Mouse (Mus musculus): ENCODE measurements around the gene Ahnak. TPM values are rescaled to one million over a fixed set of nuclear protein-coding genes. Genes with fewer than 3 reads are reported as not detected.
"Not testable (repeated sequence)": the region's sequence is repeated elsewhere in the genome, so short reads cannot be mapped to it uniquely, and the experiment has no call there.

Gene Ahnak
- polyA plus RNA-seq, 1 experiment from 2014 or later, result 7.1 TPM

GRCm38 (mm10) chr19:9119655-9120425, 130.8 kb downstream of the Ahnak start:
- H3K36me3 ChIP-seq (ENCODE audit: control insufficient read depth, insufficient read depth, low read length), result no peaks in the 10 kb centered on the region
- H3K9me3 ChIP-seq (ENCODE audit: control insufficient read depth, low read length), result no peaks in the 10 kb centered on the region
- no peak for DNase-seq (ENCODE audit: low spot score)
- ATAC-seq (replicated peaks; ENCODE audit: low FRiP score), result no peak
- 91% methylated on average over 3 of the region's 3 CpGs for whole genome bisulfite sequencing
- H3K27ac ChIP-seq (ENCODE audit: low read depth, low read length), result no peak overlapping the region
- H3K4me3 ChIP-seq (ENCODE audit: low read depth, low read length), result no peak overlapping the region
- H3K4me2 ChIP-seq (ENCODE audit: low read depth, low read length, severe bottlenecking), result no peak overlapping the region
- H3K4me1 ChIP-seq (replicated peaks; ENCODE audit: control insufficient read depth, insufficient read depth, low read length), result no peaks in the 10 kb centered on the region
- no peaks in the 10 kb centered on the region for H3K27me3 ChIP-seq (ENCODE audit: control insufficient read depth, insufficient read depth, low read length)
- no peak overlapping the region for H3K9ac ChIP-seq (ENCODE audit: low read length)

DNA sequence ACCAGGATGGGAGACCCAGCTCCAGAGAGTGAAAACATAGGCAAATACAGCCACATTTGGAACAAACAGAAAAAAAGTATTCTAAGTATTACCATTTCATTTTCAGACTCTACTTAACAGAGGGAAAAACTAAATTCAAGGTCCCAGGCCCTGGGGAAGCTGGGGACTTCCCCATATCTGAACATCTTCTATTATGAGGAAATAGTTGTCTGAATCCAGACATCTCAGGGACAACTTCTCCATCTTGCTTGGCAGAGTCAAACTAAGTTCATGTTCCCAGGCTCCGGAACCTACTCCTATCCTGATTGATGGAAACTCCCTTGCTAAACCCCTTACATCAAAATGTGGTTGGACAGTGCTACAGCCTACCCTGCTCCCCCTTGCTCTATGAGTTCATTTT, 133.3 kb downstream of the Ahnak start:
- Histone ChIP-seq H3K4me2 (ENCODE audit: low read depth, low read length, severe bottlenecking) (no peak overlapping the region), H3K9ac (ENCODE audit: low read length) (no peak overlapping the region), H3K9me3 (ENCODE audit: control insufficient read depth, low read length) (no peaks in the 10 kb centered on the region), H3K4me3 (ENCODE audit: low read depth, low read length) (no peak overlapping the region), H3K36me3 (ENCODE audit: control insufficient read depth, insufficient read depth, low read length) (no peaks in the 10 kb centered on the region), H3K4me1 (replicated peaks; ENCODE audit: control insufficient read depth, insufficient read depth, low read length) (no peaks in the 10 kb centered on the region), H3K27ac (ENCODE audit: low read depth, low read length) (no peak overlapping the region), H3K27me3 (ENCODE audit: control insufficient read depth, insufficient read depth, low read length) (no peaks in the 10 kb centered on the region)
- DNase-seq (ENCODE audit: low spot score), result no peak
- 100% methylated on average over 1 of the region's 1 CpGs for WGBS
- ATAC-seq (replicated peaks; ENCODE audit: low FRiP score), result no peak

GRCm38 (mm10) chr19:9123986-9124385, 134.9 kb downstream of the Ahnak start:
- not testable (repeated sequence) for H3K27me3 ChIP-seq (ENCODE audit: control insufficient read depth, insufficient read depth, low read length); ATAC-seq (replicated peaks; ENCODE audit: low FRiP score); H3K36me3 ChIP-seq (ENCODE audit: control insufficient read depth, insufficient read depth, low read length); H3K27ac ChIP-seq (ENCODE audit: low read depth, low read length); H3K4me3 ChIP-seq (ENCODE audit: low read depth, low read length); H3K4me2 ChIP-seq (ENCODE audit: low read depth, low read length, severe bottlenecking); DNase-seq (ENCODE audit: low spot score); H3K4me1 ChIP-seq (replicated peaks; ENCODE audit: control insufficient read depth, insufficient read depth, low read length); H3K9ac ChIP-seq (ENCODE audit: low read length); H3K9me3 ChIP-seq (ENCODE audit: control insufficient read depth, low read length)
- 94% methylated on average over 2 of the region's 2 CpGs for WGBS

Other genes starting within 250 kb of the Ahnak start
- 2.3 and 3.1 TPM in 2 replicates for gene 1700092M07Rik, start 248.6 kb upstream of the Ahnak start, polyA plus RNA-seq (2014; fragmentation: Nextera tagmentation; extraction: Ambion mirVana)
- 88.4 and 93.8 TPM in 2 replicates for gene Stx5a, start 247.9 kb upstream of the Ahnak start, polyA plus RNA-seq (2014; fragmentation: Nextera tagmentation; extraction: Ambion mirVana)
- gene Nxf1, start 232.2 kb upstream of the Ahnak start, polyA plus RNA-seq (2014; fragmentation: Nextera tagmentation; extraction: Ambion mirVana), result 238 and 247 TPM in 2 replicates
- gene Tmem223, start 218.3 kb upstream of the Ahnak start, polyA plus RNA-seq (2014; fragmentation: Nextera tagmentation; extraction: Ambion mirVana), result 181 and 182 TPM in 2 replicates
- 38.9 and 49.8 TPM in 2 replicates for gene Tmem179b, start 214.8 kb upstream of the Ahnak start, polyA plus RNA-seq (2014; fragmentation: Nextera tagmentation; extraction: Ambion mirVana)
- gene Taf6l, start 202.9 kb upstream of the Ahnak start, polyA plus RNA-seq (2014; fragmentation: Nextera tagmentation; extraction: Ambion mirVana), result 30.9 and 36.7 TPM in 2 replicates
- gene Polr2g, start 190.7 kb upstream of the Ahnak start, polyA plus RNA-seq (2014; fragmentation: Nextera tagmentation; extraction: Ambion mirVana), result 151 and 156 TPM in 2 replicates
- gene Zbtb3, start 186.7 kb upstream of the Ahnak start, polyA plus RNA-seq (2014; fragmentation: Nextera tagmentation; extraction: Ambion mirVana), result 5.4 and 5.9 TPM in 2 replicates
- gene Ttc9c, start 170.0 kb upstream of the Ahnak start, polyA plus RNA-seq (2014; fragmentation: Nextera tagmentation; extraction: Ambion mirVana), result 75.7 and 80.8 TPM in 2 replicates
- 6.7 and 7.8 TPM in 2 replicates for gene Hnrnpul2, start 169.3 kb upstream of the Ahnak start, polyA plus RNA-seq (2014; fragmentation: Nextera tagmentation; extraction: Ambion mirVana)
- not detected in 2 replicates for gene AC129217.1, start 159.5 kb upstream of the Ahnak start, polyA plus RNA-seq (2014; fragmentation: Nextera tagmentation; extraction: Ambion mirVana)
- gene Bscl2, start 151.8 kb upstream of the Ahnak start, polyA plus RNA-seq (2014; fragmentation: Nextera tagmentation; extraction: Ambion mirVana), result 55.0 and 56.3 TPM in 2 replicates
- 83.4 and 92.6 TPM in 2 replicates for gene Gng3, start 150.1 kb upstream of the Ahnak start, polyA plus RNA-seq (2014; fragmentation: Nextera tagmentation; extraction: Ambion mirVana)
- gene Lrrn4cl, start 138.5 kb upstream of the Ahnak start, polyA plus RNA-seq (2014; fragmentation: Nextera tagmentation; extraction: Ambion mirVana), result 0.13 and 0.35 TPM in 2 replicates
- gene Ubxn1, start 117.8 kb upstream of the Ahnak start, polyA plus RNA-seq (2014; fragmentation: Nextera tagmentation; extraction: Ambion mirVana), result 178 and 181 TPM in 2 replicates
- 50.1 and 52.9 TPM in 2 replicates for gene Uqcc3, start 108.4 kb upstream of the Ahnak start, polyA plus RNA-seq (2014; fragmentation: Nextera tagmentation; extraction: Ambion mirVana)
- gene Lbhd1, start 105.6 kb upstream of the Ahnak start, polyA plus RNA-seq (2014; fragmentation: Nextera tagmentation; extraction: Ambion mirVana), result 110 and 112 TPM in 2 replicates
- not detected in 2 replicates for gene Gm49403, start 105.4 kb upstream of the Ahnak start, polyA plus RNA-seq (2014; fragmentation: Nextera tagmentation; extraction: Ambion mirVana)
- 124 and 131 TPM in 2 replicates for gene 1810009A15Rik, start 100.4 kb upstream of the Ahnak start, polyA plus RNA-seq (2014; fragmentation: Nextera tagmentation; extraction: Ambion mirVana)
- gene Gm49416, start 100.4 kb upstream of the Ahnak start, polyA plus RNA-seq (2014; fragmentation: Nextera tagmentation; extraction: Ambion mirVana), result not detected in 2 replicates
- gene Ints5, start 96.3 kb upstream of the Ahnak start, polyA plus RNA-seq (2014; fragmentation: Nextera tagmentation; extraction: Ambion mirVana), result 47.7 and 50.9 TPM in 2 replicates
- gene Ganab, start 91.2 kb upstream of the Ahnak start, polyA plus RNA-seq (2014; fragmentation: Nextera tagmentation; extraction: Ambion mirVana), result 119 and 120 TPM in 2 replicates
- gene B3gat3, start 68.9 kb upstream of the Ahnak start, polyA plus RNA-seq (2014; fragmentation: Nextera tagmentation; extraction: Ambion mirVana), result 55.0 and 57.2 TPM in 2 replicates
- 1.7 and 1.8 TPM in 2 replicates for gene Rom1, start 59.9 kb upstream of the Ahnak start, polyA plus RNA-seq (2014; fragmentation: Nextera tagmentation; extraction: Ambion mirVana)
- gene Eml3, start 59.7 kb upstream of the Ahnak start, polyA plus RNA-seq (2014; fragmentation: Nextera tagmentation; extraction: Ambion mirVana), result 11.2 and 12.2 TPM in 2 replicates
- 62.6 and 63.2 TPM in 2 replicates for gene Mta2, start 47.4 kb upstream of the Ahnak start, polyA plus RNA-seq (2014; fragmentation: Nextera tagmentation; extraction: Ambion mirVana)
- gene Tut1, start 35.4 kb upstream of the Ahnak start, polyA plus RNA-seq (2014; fragmentation: Nextera tagmentation; extraction: Ambion mirVana), result 34.4 and 35.5 TPM in 2 replicates
- gene Eef1g, start 22.2 kb upstream of the Ahnak start, polyA plus RNA-seq (2014; fragmentation: Nextera tagmentation; extraction: Ambion mirVana), result 467 and 472 TPM in 2 replicates
- gene Scgb1a1, start 98.7 kb downstream of the Ahnak start, polyA plus RNA-seq (2014; fragmentation: Nextera tagmentation; extraction: Ambion mirVana), result not detected in 2 replicates
- gene Asrgl1, start 146.4 kb downstream of the Ahnak start, polyA plus RNA-seq (2014; fragmentation: Nextera tagmentation; extraction: Ambion mirVana), result 22.7 and 25.3 TPM in 2 replicates

Measured in forebrain, embryonic 11.5 days (tissue).